Mouse (Mus musculus) olfactory bulb, adult 2 months (tissue): Measurements from ENCODE around the gene Tmem144. TPM values are rescaled to one million over a fixed set of nuclear protein-coding genes. Genes with fewer than 3 reads are reported as not detected.

ENCODE experiments used
- H3K27ac ChIP-seq: fragments of 200-500 bp; 2 replicates; pipeline ENCODE4 v1.5.1; 2012; ENCODE audit warnings: low read depth, low read length; ENCODE audit not compliant: insufficient read depth
- H3K4me1 ChIP-seq: fragments of 200-500 bp; 2 replicates; pipeline ENCODE4 v1.6.1; 2012; ENCODE audit warnings: low read length; ENCODE audit not compliant: control insufficient read depth, insufficient read depth
- H3K4me3 ChIP-seq: fragments of 200-500 bp; 2 replicates; pipeline ENCODE4 v1.5.1; 2012; ENCODE audit warnings: mild to moderate bottlenecking, low read depth, low read length, moderate library complexity; ENCODE audit not compliant: insufficient read depth
- CTCF ChIP-seq: fragments of 200-500 bp; IDR thresholded peaks from 2 replicates; pipeline ENCODE4 v1.5.1; 2012; ENCODE audit warnings: low read depth, mild to moderate bottlenecking, low read length, moderate library complexity; ENCODE audit not compliant: insufficient read depth
- POLR2A ChIP-seq: fragments of 200-500 bp; IDR thresholded peaks from 2 replicates; pipeline ENCODE4 v1.6.1; 2012; ENCODE audit warnings: mild to moderate bottlenecking, low read depth, low read length, moderate library complexity; ENCODE audit not compliant: insufficient read depth
- WGBS: fragments of 180-500 bp; shearing (Covaris S2); methylation state at CpG from one replicate; pipeline ENCODE4 v1.1.7; 2018; 5-methylcytosine and 5-hydroxymethylcytosine counted together
- polyA plus RNA-seq: library from polyadenylated mRNA; stranded (reverse); fragments of >200 nt; gene quantifications from 2 replicates; pipeline ENCODE4 v1.2.4, GENCODE M21; 2012; ENCODE audit warnings: low replicate concordance; ENCODE audit not compliant: missing spikeins, insufficient read depth, insufficient read length

Tmem144 gene
- not detected in 2 replicates for polyA plus RNA-seq

GRCm38 (mm10) chr3:79852654-79853166, at the start of gene Tmem144:
Gene Tmem144, minus strand, starts transcription at chr3:79852773.
- TF ChIP-seq POLR2A (no peak), CTCF (no peak)
- 63% methylated on average over 8 of the region's 8 CpGs for WGBS
- Histone ChIP-seq H3K4me3 (no peak within 1 kb of the TSS), H3K27ac (no peak within 1 kb of the TSS), H3K4me1 (no peaks in the 10 kb centered on the region)

- Histone ChIP-seq H3K4me3 (no peak overlapping the region), H3K4me1 (no peaks in the 10 kb centered on the region), H3K27ac (no peak overlapping the region)
- WGBS: 94% methylated on average over 4 of the region's 4 CpGs
- TF ChIP-seq CTCF (no peak), POLR2A (no peak)
Observed at GRCm38 (mm10) chr3:79901734-79902133, 49.2 kb upstream of the Tmem144 start.

- TF ChIP-seq POLR2A (no peak), CTCF (no peak)
- Histone ChIP-seq H3K4me1 (no peaks in the 10 kb centered on the region), H3K4me3 (no peak overlapping the region), H3K27ac (no peak overlapping the region)
- WGBS: 94% methylated on average over 6 of the region's 6 CpGs
Observed at GRCm38 (mm10) chr3:79901321-79901720, 48.7 kb upstream of the Tmem144 start.

- no peak overlapping the region for H3K4me3 ChIP-seq
- H3K27ac ChIP-seq: no peak overlapping the region
- 96% methylated on average over 2 of the region's 2 CpGs for WGBS
- no peaks in the 10 kb centered on the region for H3K4me1 ChIP-seq
- TF ChIP-seq CTCF (no peak), POLR2A (no peak)
Observed at GRCm38 (mm10) chr3:79900502-79900901, 47.9 kb upstream of the Tmem144 start.

- no peaks in the 10 kb centered on the region for H3K4me1 ChIP-seq
- TF ChIP-seq CTCF (no peak), POLR2A (no peak)
- no peak overlapping the region for H3K27ac ChIP-seq
- WGBS: 81% methylated on average over 9 of the region's 9 CpGs
- no peak overlapping the region for H3K4me3 ChIP-seq
Observed at GRCm38 (mm10) chr3:79899906-79900305, 47.3 kb upstream of the Tmem144 start.

- H3K4me3 ChIP-seq: no peak overlapping the region
- H3K27ac ChIP-seq: no peak overlapping the region
- H3K4me1 ChIP-seq: no peaks in the 10 kb centered on the region
- no peak for TF ChIP-seq CTCF
- TF ChIP-seq POLR2A: no peak
Observed at GRCm38 (mm10) chr3:79898514-79898913, 45.9 kb upstream of the Tmem144 start.

GRCm38 (mm10) chr3:79897534-79898370, 45.2 kb upstream of the Tmem144 start:
- TF ChIP-seq POLR2A (no peak), CTCF (no peak)
- no peak overlapping the region for H3K4me3 ChIP-seq
- H3K27ac ChIP-seq: no peak overlapping the region
- WGBS: 58% methylated on average over 13 of the region's 13 CpGs
- H3K4me1 ChIP-seq: no peaks in the 10 kb centered on the region

- TF ChIP-seq POLR2A: no peak
- no peak for TF ChIP-seq CTCF
- WGBS: 83% methylated on average over 2 of the region's 2 CpGs
- Histone ChIP-seq H3K4me1 (peaks cover 10% of the 10 kb centered on the region), H3K4me3 (no peak overlapping the region), H3K27ac (no peak overlapping the region)
Observed at GRCm38 (mm10) chr3:79887966-79888365, 35.4 kb upstream of the Tmem144 start.

GRCm38 (mm10) chr3:79887161-79887855, 34.7 kb upstream of the Tmem144 start:
- Histone ChIP-seq H3K4me1 (peaks cover 10% of the 10 kb centered on the region), H3K4me3 (no peak overlapping the region), H3K27ac (no peak overlapping the region)
- TF ChIP-seq POLR2A: no peak
- no peak for TF ChIP-seq CTCF
- 33% methylated on average over 8 of the region's 8 CpGs for WGBS
